Mouse (Mus musculus) CD4-positive, CD25-positive, alpha-beta regulatory T cell, adult 4 months (primary cell): ENCODE measurements at regions not wholly inside any gene's neighbourhood (a gene's known extent, or its start where the extent isn't known, plus 50 kb on each side); places are given as distances from the start of the nearest gene placed in this dataset.
A peak's percentile ranks its signal among the peaks of the same experiment; 100 is the strongest.

Source experiments
- ATAC-seq: one replicate; pipeline ENCODE4 v1.8.0; 2017

GRCm38 (mm10) chr10:68378212-68378611, 99.7 kb upstream of the Arid5b start:
- ATAC-seq, result no peak

GRCm38 (mm10) chr10:68377479-68377878, 98.9 kb upstream of the Arid5b start:
- no peak for ATAC-seq

- no peak for ATAC-seq
Measured at GRCm38 (mm10) chr10:68373875-68374274, 95.3 kb upstream of the Arid5b start.

- ATAC-seq, result no peak
Measured at GRCm38 (mm10) chr10:68371785-68372184, 93.2 kb upstream of the Arid5b start.

GRCm38 (mm10) chr10:68370986-68371385, 92.4 kb upstream of the Arid5b start:
- ATAC-seq, result no peak

- ATAC-seq, result no peak
Measured at GRCm38 (mm10) chr10:68366796-68367195, 88.3 kb upstream of the Arid5b start.

- ATAC-seq, result no peak
Measured at GRCm38 (mm10) chr10:68360765-68361483, 82.4 kb upstream of the Arid5b start.

- no peak for ATAC-seq
Measured at GRCm38 (mm10) chr10:68359135-68359534, 80.6 kb upstream of the Arid5b start.

- ATAC-seq, result peak; percentile 56
Measured at GRCm38 (mm10) chr10:68356973-68357372, 78.4 kb upstream of the Arid5b start.

- no peak for ATAC-seq
Measured at GRCm38 (mm10) chr10:68356521-68356920, 78.0 kb upstream of the Arid5b start.

GRCm38 (mm10) chr10:68356093-68356485, 77.5 kb upstream of the Arid5b start:
- ATAC-seq, result peak; percentile 84

GRCm38 (mm10) chr10:68355471-68356092, 77.0 kb upstream of the Arid5b start:
- ATAC-seq, result peak; percentile 4

- ATAC-seq, result peak; percentile 43
Measured at GRCm38 (mm10) chr10:68354335-68355231, 76.0 kb upstream of the Arid5b start.

- no peak for ATAC-seq
Measured at GRCm38 (mm10) chr10:68353692-68354232, 75.2 kb upstream of the Arid5b start.

GRCm38 (mm10) chr10:68351841-68352555, 73.5 kb upstream of the Arid5b start:
- no peak for ATAC-seq

GRCm38 (mm10) chr10:68351441-68351840, 72.9 kb upstream of the Arid5b start:
- no peak for ATAC-seq

GRCm38 (mm10) chr10:68350798-68351197, 72.3 kb upstream of the Arid5b start:
- no peak for ATAC-seq

- ATAC-seq, result no peak
Measured at GRCm38 (mm10) chr10:68347806-68348205, 69.3 kb upstream of the Arid5b start.

GRCm38 (mm10) chr10:68344991-68345720, 66.6 kb upstream of the Arid5b start:
- ATAC-seq, result no peak

- no peak for ATAC-seq
Measured at GRCm38 (mm10) chr10:68344211-68344610, 65.7 kb upstream of the Arid5b start.

GRCm38 (mm10) chr10:68334054-68334453, 55.5 kb upstream of the Arid5b start:
- no peak for ATAC-seq
